Mouse (Mus musculus): Measurements from ENCODE around the gene Dock11.

DNA sequence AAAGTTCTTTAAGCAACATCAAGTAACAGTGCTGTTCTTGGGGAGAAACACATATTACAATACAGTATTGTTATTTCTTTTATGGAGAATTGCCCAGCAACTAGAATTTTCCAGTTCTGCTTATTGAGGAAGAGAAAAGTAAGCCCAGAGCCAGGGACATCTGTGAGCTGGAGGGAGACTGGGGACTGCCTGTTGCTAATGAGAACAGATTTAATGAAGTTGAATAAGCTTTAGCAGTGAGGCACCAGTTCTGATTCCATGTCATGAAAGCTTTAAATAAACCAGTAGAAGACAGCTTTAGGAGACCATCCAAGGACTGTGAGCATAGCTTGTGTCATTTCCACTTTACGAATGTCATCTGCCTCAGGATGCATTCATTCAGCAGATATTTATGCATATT lies 99.3 kb downstream of the Dock11 start:
- TF ChIP-seq POLR2A (IDR thresholded peaks at IDR 0.05; ENCODE audit: low read depth, low read length) (no peak), CTCF (IDR thresholded peaks at IDR 0.05; ENCODE audit: extremely low read depth, insufficient read length, insufficient replicate concordance, low read depth, low read length) (no peak)

Data from small intestine, adult 2 months (tissue).